Mouse (Mus musculus) neural tube, embryonic 11.5 days (tissue): ENCODE results near the gene Slc4a10. TPM values are rescaled to one million over a fixed set of nuclear protein-coding genes. Genes with fewer than 3 reads are reported as not detected.

Source experiments
- ATAC-seq: fragments of 200-750 bp; cut with Nextera tagmentation; 2 replicates; pipeline ENCODE4 v1.8.0; 2017; ENCODE audit warnings: moderate number of reproducible peaks, mild to moderate bottlenecking, moderate TSS enrichment, moderate library complexity; ENCODE audit not compliant: insufficient read depth, low FRiP score, low TSS enrichment
- DNase-seq: peaks from one replicate; pipeline ENCODE4 v3.0.0-alpha.2; 2015; ENCODE audit warnings: low spot score
- H3K27ac ChIP-seq: fragments of 300-500 bp; sonication (generic); 2 replicates; pipeline ENCODE4 v1.5.1; 2014; ENCODE audit warnings: low read depth, mild to moderate bottlenecking, low read length
- H3K27me3 ChIP-seq: fragments of 300-500 bp; sonication (generic); 2 replicates; pipeline ENCODE4 v1.6.1; 2014; ENCODE audit warnings: mild to moderate bottlenecking, low read length, mixed read lengths; ENCODE audit not compliant: control insufficient read depth, insufficient read depth
- H3K36me3 ChIP-seq: fragments of 300-500 bp; sonication (generic); 2 replicates; pipeline ENCODE4 v1.6.1; 2014; ENCODE audit warnings: mild to moderate bottlenecking, low read length, moderate library complexity, mixed read lengths; ENCODE audit not compliant: control insufficient read depth, insufficient read depth
- H3K4me1 ChIP-seq: fragments of 300-500 bp; sonication (generic); 2 replicates; pipeline ENCODE4 v1.6.1; 2014; ENCODE audit warnings: low read length, mixed read lengths; ENCODE audit not compliant: control insufficient read depth, insufficient read depth
- H3K4me2 ChIP-seq: fragments of 300-500 bp; sonication (generic); 2 replicates; pipeline ENCODE4 v1.6.1; 2014; ENCODE audit warnings: low read depth, mild to moderate bottlenecking, moderate library complexity
- H3K4me3 ChIP-seq: fragments of 300-500 bp; sonication (generic); 2 replicates; pipeline ENCODE4 v1.5.1; 2014; ENCODE audit warnings: low read depth, low read length
- H3K9ac ChIP-seq: fragments of 300-500 bp; sonication (generic); 2 replicates; pipeline ENCODE4 v1.6.1; 2014; ENCODE audit warnings: mild to moderate bottlenecking, low read length
- H3K9me3 ChIP-seq: fragments of 300-500 bp; sonication (generic); 2 replicates; pipeline ENCODE4 v1.6.1; 2016; ENCODE audit warnings: low read length; ENCODE audit not compliant: control insufficient read depth
- WGBS: fragments of 180-500 bp; shearing (Covaris S2); extraction: QIAGEN DNeasy Blood & Tissue Kit; methylation state at CpG from one replicate; pipeline ENCODE4 v1.1.7; 2014; 5-methylcytosine and 5-hydroxymethylcytosine counted together
- polyA plus RNA-seq: library from polyadenylated mRNA; unstranded; fragments of >200 nt; fragmentation: Nextera tagmentation; extraction: Ambion mirVana; gene quantifications from 2 replicates; pipeline ENCODE4 v1.2.1, GENCODE M21; 2014

The Slc4a10 gene
- polyA plus RNA-seq, 1 experiment from 2014 or later: 0.52 TPM

DNA sequence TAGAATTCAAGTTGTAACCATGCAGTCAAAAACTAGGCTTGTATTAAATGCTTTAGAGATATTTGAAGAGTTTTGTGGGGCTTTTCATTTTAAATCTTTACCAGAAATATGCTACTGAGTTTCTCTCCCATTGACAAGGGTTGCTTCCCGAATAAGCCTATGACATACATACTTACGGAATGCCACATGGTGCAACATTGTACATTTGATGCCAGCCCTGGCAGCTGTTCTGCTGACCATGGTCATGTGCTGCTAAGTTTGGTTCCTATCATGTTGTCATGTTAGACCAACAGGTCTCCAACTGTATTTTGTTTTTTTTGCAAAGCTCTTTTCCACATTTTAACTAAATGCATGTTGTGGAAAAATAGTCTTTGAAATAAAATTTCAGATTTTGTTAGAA is 279.1 kb downstream of the Slc4a10 start:
- Histone ChIP-seq H3K4me1 (no peaks in the 10 kb centered on the region), H3K9ac (no peak overlapping the region), H3K4me2 (no peak overlapping the region), H3K4me3 (no peak overlapping the region), H3K27ac (no peak overlapping the region), H3K36me3 (no peaks in the 10 kb centered on the region), H3K9me3 (no peaks in the 10 kb centered on the region), H3K27me3 (no peaks in the 10 kb centered on the region)
- 87% methylated on average over 2 of the region's 2 CpGs for WGBS
- ATAC-seq: no peak
- no peak for DNase-seq

GRCm38 (mm10) chr2:62331913-62332312 is 285.7 kb downstream of the Slc4a10 start:
- DNase-seq (no peak), ATAC-seq (no peak)
- Histone ChIP-seq H3K9ac (no peak overlapping the region), H3K4me1 (no peaks in the 10 kb centered on the region), H3K36me3 (no peaks in the 10 kb centered on the region), H3K9me3 (no peaks in the 10 kb centered on the region), H3K27me3 (no peaks in the 10 kb centered on the region), H3K4me2 (no peak overlapping the region), H3K4me3 (no peak overlapping the region), H3K27ac (no peak overlapping the region)
- 77% methylated on average over 4 of the region's 4 CpGs for WGBS

DNA sequence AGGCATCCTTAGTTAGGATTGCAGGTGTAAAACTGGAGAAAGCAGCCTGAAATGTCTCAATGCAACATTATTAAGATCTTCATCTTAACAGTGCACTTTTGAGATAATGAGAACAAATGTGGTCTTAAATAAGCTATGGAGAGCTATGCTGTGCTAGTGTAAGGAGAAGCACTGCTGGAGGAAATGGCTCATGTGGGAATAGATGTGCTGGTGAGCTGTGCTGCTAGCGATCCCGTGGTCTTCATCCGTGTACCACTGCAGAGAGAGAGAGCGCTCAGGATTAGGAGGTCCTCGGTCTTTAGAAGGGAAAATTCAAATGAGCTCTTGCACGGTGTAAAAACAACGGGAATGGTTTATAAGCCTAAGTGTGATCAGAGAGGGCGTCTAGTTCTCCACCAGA is 286.2 kb downstream of the Slc4a10 start:
- ATAC-seq (no peak), DNase-seq (no peak)
- H3K4me1 ChIP-seq: no peaks in the 10 kb centered on the region
- no peak overlapping the region for H3K4me3 ChIP-seq
- no peak overlapping the region for H3K27ac ChIP-seq
- H3K27me3 ChIP-seq: no peaks in the 10 kb centered on the region
- H3K9ac ChIP-seq: no peak overlapping the region
- no peaks in the 10 kb centered on the region for H3K9me3 ChIP-seq
- H3K4me2 ChIP-seq: no peak overlapping the region
- WGBS: 74% methylated on average over 8 of the region's 8 CpGs
- no peaks in the 10 kb centered on the region for H3K36me3 ChIP-seq

GRCm38 (mm10) chr2:62334397-62335243 is 288.4 kb downstream of the Slc4a10 start:
- no peak overlapping the region for H3K4me2 ChIP-seq
- H3K9me3 ChIP-seq: no peaks in the 10 kb centered on the region
- 82% methylated on average over 4 of the region's 4 CpGs for WGBS
- ATAC-seq (no peak), DNase-seq (no peak)
- no peaks in the 10 kb centered on the region for H3K4me1 ChIP-seq
- H3K27ac ChIP-seq: no peak overlapping the region
- no peak overlapping the region for H3K9ac ChIP-seq
- no peaks in the 10 kb centered on the region for H3K36me3 ChIP-seq
- H3K27me3 ChIP-seq: no peaks in the 10 kb centered on the region
- H3K4me3 ChIP-seq: no peak overlapping the region

GRCm38 (mm10) chr2:62337086-62337485 is 290.8 kb downstream of the Slc4a10 start:
- Histone ChIP-seq H3K4me1 (no peaks in the 10 kb centered on the region), H3K36me3 (no peaks in the 10 kb centered on the region), H3K27ac (no peak overlapping the region), H3K4me2 (no peak overlapping the region), H3K4me3 (no peak overlapping the region), H3K27me3 (no peaks in the 10 kb centered on the region), H3K9me3 (no peaks in the 10 kb centered on the region), H3K9ac (no peak overlapping the region)
- WGBS: 89% methylated on average over 7 of the region's 7 CpGs
- ATAC-seq: no peak
- DNase-seq: no peak

GRCm38 (mm10) chr2:62339222-62339944 is 293.1 kb downstream of the Slc4a10 start:
- whole genome bisulfite sequencing: 76% methylated on average over 4 of the region's 4 CpGs
- H3K27ac ChIP-seq: no peak overlapping the region
- no peaks in the 10 kb centered on the region for H3K27me3 ChIP-seq
- H3K9me3 ChIP-seq: no peaks in the 10 kb centered on the region
- no peak overlapping the region for H3K4me2 ChIP-seq
- H3K4me1 ChIP-seq: no peaks in the 10 kb centered on the region
- no peak overlapping the region for H3K4me3 ChIP-seq
- DNase-seq (no peak), ATAC-seq (no peak)
- no peak overlapping the region for H3K9ac ChIP-seq
- no peaks in the 10 kb centered on the region for H3K36me3 ChIP-seq

DNA sequence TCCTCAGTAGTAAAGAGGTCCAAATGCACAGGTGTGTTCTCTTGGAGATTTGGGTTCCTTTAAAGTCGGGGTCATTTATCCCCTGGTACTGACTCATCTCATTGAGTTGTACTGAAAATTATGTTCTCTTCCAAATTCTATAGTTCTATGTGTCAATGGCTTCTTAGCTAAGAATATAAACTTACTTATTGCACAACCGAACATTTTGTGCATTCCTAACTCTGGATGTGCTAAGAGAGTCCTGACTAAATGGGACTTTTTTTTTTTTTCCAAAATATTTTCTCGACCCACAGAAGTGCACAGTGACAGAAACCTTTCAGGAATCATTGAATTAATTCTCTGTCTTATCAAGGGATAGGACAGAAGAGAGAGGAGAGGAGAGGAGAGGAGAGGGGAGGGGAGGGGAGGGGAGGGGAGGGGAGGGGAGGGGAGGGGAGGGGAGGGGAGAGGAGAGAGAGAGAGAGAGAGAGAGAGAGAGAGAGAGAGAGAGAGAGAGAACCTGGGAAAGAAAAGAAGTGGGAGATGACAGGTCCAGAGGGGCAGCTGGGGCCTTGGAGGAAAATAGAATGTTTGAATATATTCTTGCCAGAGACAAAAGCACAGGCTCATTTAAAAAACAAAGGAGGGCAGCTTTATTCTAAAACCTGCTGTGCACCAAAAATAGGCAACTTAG is 294.9 kb downstream of the Slc4a10 start:
- Histone ChIP-seq H3K4me2 (no peak overlapping the region), H3K9ac (no peak overlapping the region), H3K27ac (no peak overlapping the region), H3K4me1 (no peaks in the 10 kb centered on the region), H3K36me3 (no peaks in the 10 kb centered on the region), H3K27me3 (no peaks in the 10 kb centered on the region), H3K4me3 (no peak overlapping the region), H3K9me3 (no peaks in the 10 kb centered on the region)
- 70% methylated on average over 3 of the region's 3 CpGs for WGBS
- DNase-seq: no peak
- ATAC-seq: no peak

GRCm38 (mm10) chr2:62341734-62342128 is 295.5 kb downstream of the Slc4a10 start:
- no peak overlapping the region for H3K4me2 ChIP-seq
- H3K9ac ChIP-seq: no peak overlapping the region
- no peaks in the 10 kb centered on the region for H3K36me3 ChIP-seq
- DNase-seq (no peak), ATAC-seq (no peak)
- H3K27ac ChIP-seq: no peak overlapping the region
- H3K4me3 ChIP-seq: no peak overlapping the region
- H3K27me3 ChIP-seq: no peaks in the 10 kb centered on the region
- H3K9me3 ChIP-seq: no peaks in the 10 kb centered on the region
- no peaks in the 10 kb centered on the region for H3K4me1 ChIP-seq
- WGBS: 42% methylated on average over 14 of the region's 14 CpGs
